Mouse (Mus musculus) CD4-positive, CD25-positive, alpha-beta regulatory T cell (primary cell): ENCODE data around the gene Olfr220. TPM values are rescaled to one million over a fixed set of nuclear protein-coding genes. Genes with fewer than 3 reads are reported as not detected.

Experiments used
- polyA plus RNA-seq: library from polyadenylated mRNA; unstranded; fragments of 100-300 nt; shearing (Covaris generic); gene quantifications from one replicate; pipeline ENCODE4 v1.2.1, GENCODE M21; 2017

Gene Olfr220
- polyA plus RNA-seq = not detected

GRCm38 (mm10) chr1:174441782-174442181 is at the start of gene Olfr220:
Gene Olfr220 (plus strand): TSS chr1:174442082.

GRCm38 (mm10) chr1:174423764-174424163 is 18.1 kb upstream of the Olfr220 start, which contains the start of gene Olfr414:
Gene Olfr414 (plus strand): TSS chr1:174424064.

Other genes with a start within 250 kb of the Olfr220 start
- not detected for gene Olfr419, start 190.0 kb upstream of the Olfr220 start, polyA plus RNA-seq
- not detected for gene Mptx1, start 111.6 kb upstream of the Olfr220 start, polyA plus RNA-seq
- gene Olfr417, start 77.0 kb upstream of the Olfr220 start, polyA plus RNA-seq = not detected
- gene Olfr248, start 51.0 kb upstream of the Olfr220 start, polyA plus RNA-seq = not detected
- gene Olfr414, start 18.0 kb upstream of the Olfr220 start, polyA plus RNA-seq = not detected
- gene Fmn2, start 59.7 kb downstream of the Olfr220 start, polyA plus RNA-seq = not detected